Mouse (Mus musculus): ENCODE measurements at regions not wholly inside any gene's neighbourhood (a gene's known extent, or its start where the extent isn't known, plus 50 kb on each side); places are given as distances from the start of the nearest gene placed in this dataset.

- TF ChIP-seq MYOG (IDR thresholded peaks at IDR 0.05; ENCODE audit: control insufficient read depth in 1 of 3, insufficient read depth in 1 of 3, insufficient read length in 2 of 3, low read depth in 2 of 3) (no peak), E2F4 (IDR thresholded peaks at IDR 0.05; ENCODE audit: insufficient read depth) (no peak), USF1 (IDR thresholded peaks at IDR 0.05; ENCODE audit: low read depth) (no peak), TCF12 (IDR thresholded peaks at IDR 0.05; ENCODE audit: insufficient read depth, poor library complexity, severe bottlenecking) (no peak), TCF3 (IDR thresholded peaks at IDR 0.05; ENCODE audit: insufficient read length, low read depth) (no peak), CEBPB (IDR thresholded peaks at IDR 0.05; ENCODE audit: insufficient read depth, poor library complexity, severe bottlenecking) (no peak)
Measured at GRCm38 (mm10) chr4:153303521-153303920, 179.1 kb downstream of the Ajap1 start.

Data from myocyte (in vitro differentiated cells).